Mouse (Mus musculus) liver, embryonic 18 days (tissue): ENCODE data around the gene Umps. TPM values are rescaled to one million over a fixed set of nuclear protein-coding genes. Genes with fewer than 3 reads are reported as not detected.

Experiments used
- polyA plus RNA-seq: library from polyadenylated mRNA; depleted of rRNA; stranded (reverse); fragments of >200 nt; gene quantifications from 2 replicates; pipeline ENCODE4 v1.2.3, GENCODE M21; 2012; rRNA removed

The Umps gene
- polyA plus RNA-seq: 16.7 and 16.8 TPM in 2 replicates

DNA sequence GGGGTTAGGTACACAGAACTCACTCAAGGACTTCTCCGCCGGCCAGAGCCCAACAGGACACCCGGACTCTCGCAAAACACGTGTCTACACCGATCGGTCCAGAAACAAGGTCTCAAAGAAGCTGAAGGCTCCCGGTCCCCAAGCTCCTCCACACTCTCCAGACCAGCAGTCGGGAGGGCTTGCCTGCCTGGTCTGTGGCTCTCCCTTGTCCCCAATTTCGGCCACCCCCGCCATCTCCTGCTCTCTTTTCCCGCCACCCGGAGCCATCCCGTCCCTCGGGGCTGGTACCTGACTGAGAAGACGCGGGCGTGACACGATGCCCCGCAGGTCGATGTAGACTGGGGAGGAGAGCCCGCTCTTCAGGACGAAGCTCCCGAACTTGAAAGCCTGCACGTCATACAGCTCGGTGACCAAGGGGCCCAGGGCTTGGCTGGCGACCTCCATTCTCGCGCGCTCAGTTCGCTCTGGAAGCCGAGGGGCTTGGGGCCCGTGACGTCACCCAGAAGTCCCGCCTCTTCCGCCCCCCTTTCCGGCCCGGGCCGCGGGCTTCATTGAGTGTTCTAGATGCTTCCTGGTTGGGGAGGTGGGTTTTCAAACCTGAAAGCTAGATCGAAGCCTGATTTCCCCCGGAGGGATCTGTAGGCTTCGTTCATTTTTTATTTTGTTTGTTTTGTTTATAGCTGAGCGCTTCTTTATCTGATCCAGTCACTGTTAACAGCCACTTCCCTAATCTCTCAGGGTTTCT, at the start of gene Umps:
Gene Umps, minus strand, starts transcription at position 501 of the 745 bp plus-strand sequence.

Other genes starting within 250 kb of the Umps start
- gene Muc13, start 173.0 kb downstream of the Umps start, polyA plus RNA-seq: 1.4 and 1.6 TPM in 2 replicates
- gene Itgb5, start 137.4 kb downstream of the Umps start, polyA plus RNA-seq: 25.9 and 26.9 TPM in 2 replicates